Mouse (Mus musculus): Measurements from ENCODE around the gene Olfr649.

GRCm38 (mm10) chr7:104183292-104183691, 12.5 kb downstream of the Olfr649 start, which contains the start of gene Olfr648:
- no peak for TF ChIP-seq CTCF (IDR thresholded peaks at IDR 0.05; ENCODE audit: insufficient read depth, low read depth, low read length)
- no peak for TF ChIP-seq POLR2A (IDR thresholded peaks at IDR 0.05; ENCODE audit: insufficient read depth, low read depth, low read length)
